Mouse (Mus musculus) olfactory bulb, adult 2 months (tissue): Measurements from ENCODE around the gene Vps36.

ENCODE experiments used
- CTCF ChIP-seq: fragments of 200-500 bp; IDR thresholded peaks from 2 replicates; pipeline ENCODE4 v1.5.1; 2012; ENCODE audit warnings: low read depth, mild to moderate bottlenecking, low read length, moderate library complexity; ENCODE audit not compliant: insufficient read depth
- POLR2A ChIP-seq: fragments of 200-500 bp; IDR thresholded peaks from 2 replicates; pipeline ENCODE4 v1.6.1; 2012; ENCODE audit warnings: mild to moderate bottlenecking, low read depth, low read length, moderate library complexity; ENCODE audit not compliant: insufficient read depth

DNA sequence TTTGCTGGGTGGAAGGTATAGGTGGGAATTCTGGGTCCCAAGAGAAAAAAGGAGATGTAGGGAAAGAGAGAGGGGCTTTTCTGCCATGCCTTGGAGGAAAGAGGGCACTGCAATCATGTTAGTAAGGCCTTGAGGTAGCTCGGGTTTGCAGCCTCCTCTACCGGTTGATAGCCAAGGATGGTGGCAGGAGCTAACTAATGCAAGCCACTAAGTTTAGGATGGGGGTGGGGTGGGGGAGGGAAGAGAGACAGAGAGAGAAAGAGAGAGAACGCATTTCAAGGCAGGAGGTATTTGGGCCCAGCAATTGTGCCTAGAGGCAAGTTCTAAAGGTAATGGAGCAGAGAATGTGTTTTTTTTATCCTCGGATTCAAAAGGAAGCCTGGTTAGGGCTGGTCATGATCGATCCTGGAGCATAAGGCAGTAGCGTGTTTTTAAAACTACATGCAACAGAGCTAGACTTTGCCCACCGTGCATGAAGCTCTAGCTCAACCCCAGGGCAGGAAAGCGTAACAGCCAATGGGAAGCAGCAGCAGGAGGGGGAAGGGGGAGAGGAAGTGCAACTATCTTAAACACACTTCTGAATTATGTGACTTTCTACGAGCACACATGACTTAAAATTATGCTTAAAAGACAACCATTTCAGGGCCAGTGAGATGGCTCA is 44.8 kb upstream of the Vps36 start:
- TF ChIP-seq POLR2A: no peak
- no peak for TF ChIP-seq CTCF
